Mouse (Mus musculus) lung, adult 2 months (tissue): ENCODE results near the gene Arhgef12.

Experiments used
- CTCF ChIP-seq: fragments of 200-500 bp; IDR thresholded peaks from 2 replicates; pipeline ENCODE4 v1.5.1; 2011; ENCODE audit warnings: mild to moderate bottlenecking, low read length, control low read depth; ENCODE audit not compliant: insufficient read depth
- POLR2A ChIP-seq: fragments of 200-500 bp; IDR thresholded peaks from 2 replicates; pipeline ENCODE4 v1.6.1; 2011; ENCODE audit warnings: low read depth, mild to moderate bottlenecking, control low read depth, low read length, borderline replicate concordance; ENCODE audit errors: extremely low read depth

GRCm38 (mm10) chr9:42944536-42945006 is 162.5 kb downstream of the Arhgef12 start:
- TF ChIP-seq POLR2A, result no peak
- peak; percentile 74 for TF ChIP-seq CTCF
